Comparison of ENCODE assay signal across 11 mouse cellular contexts in genomic region chr11:101680634-101681325, GRCm38 (mm10). TPM values are rescaled to one million over a fixed set of nuclear protein-coding genes. Genes with fewer than 3 reads are reported as not detected.
DNase-seq lines count a peak whose midpoint lies in the region; ATAC-seq and TF ChIP-seq lines count a peak whose summit lies in the region.
"Had no signal": no experiment of that assay in that cellular context is flagged by ENCODE, and none has a peak within 500 bp of the region (broad histone marks: within the 10 kb centered on the region; RNA-seq: fewer than 3 reads in every experiment).

No protein-coding gene starts in this region.

- no peaks in the 10 kb centered on the region for H3K9me3 ChIP-seq in embryonic facial prominence, embryonic 15.5 days (replicated peaks)
- H3K9me3 ChIP-seq in hindbrain, embryonic 14.5 days (ENCODE audit: control insufficient read depth, low read length), result no peaks in the 10 kb centered on the region
- no peaks in the 10 kb centered on the region for H3K9me3 ChIP-seq in liver, postnatal 0 days (ENCODE audit: low read length)
- H3K9me3 ChIP-seq: megakaryocyte, embryonic 14.5 days had no signal

- H3K79me2 ChIP-seq in heart, adult 2 months (replicated peaks; ENCODE audit: control insufficient read depth, insufficient read depth, low read length), result no peaks in the 10 kb centered on the region

- peaks cover 9% of the 10 kb centered on the region for H3K4me1 ChIP-seq in heart, adult 2 months (ENCODE audit: control insufficient read depth, insufficient read depth, low read length)
- peaks cover 7% of the 10 kb centered on the region; the same call in 1 of the 2 replicates for H3K4me1 ChIP-seq in embryonic facial prominence, embryonic 15.5 days
- H3K4me1 ChIP-seq in hindbrain, embryonic 14.5 days (replicated peaks; ENCODE audit: control insufficient read depth, insufficient read depth, low read length), result peaks cover 9% of the 10 kb centered on the region
- H3K4me1 ChIP-seq in liver, postnatal 0 days (ENCODE audit: insufficient read depth), result 0 out of 2 replicates have a peak, but pooled peaks cover 4% of the 10 kb centered on the region

- DNase-seq in heart, adult 2 months, result no peak
- no peak for DNase-seq in heart, postnatal 25 days (ENCODE audit: low spot score)
- DNase-seq in left cerebral cortex, postnatal 4 days, result peak; percentile 35
- DNase-seq in left cerebral cortex, postnatal 25 days (ENCODE audit: low spot score in 2 of 2), result no peak
- DNase-seq in hindbrain, embryonic 14.5 days (ENCODE audit: low spot score), result no peak
- DNase-seq in liver, postnatal 0 days, result no peak
- DNase-seq in embryo, embryonic 10 days (ENCODE audit: low spot score), result no peak
- DNase-seq: cerebellum, adult 11 months; thymus, postnatal 14 days had no signal

- WGBS in heart, adult 2 months, result 48% methylated on average over 3 of the region's 3 CpGs
- WGBS in embryonic facial prominence, embryonic 15.5 days, result 26% methylated on average over 3 of the region's 3 CpGs
- WGBS in hindbrain, embryonic 14.5 days, result 40% methylated on average over 3 of the region's 3 CpGs
- 67% methylated on average over 3 of the region's 3 CpGs for WGBS in liver, postnatal 0 days (ENCODE audit: insufficient replicate concordance)

- TF ChIP-seq CTCF in heart, adult 2 months (IDR thresholded peaks at IDR 0.05), result no peak
- TF ChIP-seq CTCF in liver, postnatal 0 days (IDR thresholded peaks at IDR 0.05; ENCODE audit: low read depth), result no peak

- H3K9ac ChIP-seq in heart, adult 2 months (ENCODE audit: low read depth, low read length), result no peak overlapping the region
- H3K9ac ChIP-seq in embryonic facial prominence, embryonic 15.5 days, result no peak overlapping the region
- no peak overlapping the region for H3K9ac ChIP-seq in hindbrain, embryonic 14.5 days
- H3K9ac ChIP-seq in liver, postnatal 0 days (replicated peaks), result no peak overlapping the region

- no peaks in the 10 kb centered on the region for H3K36me3 ChIP-seq in heart, adult 2 months (ENCODE audit: control insufficient read depth, insufficient read depth, low read length)
- no peaks in the 10 kb centered on the region for H3K36me3 ChIP-seq in embryonic facial prominence, embryonic 15.5 days
- no peaks in the 10 kb centered on the region for H3K36me3 ChIP-seq in hindbrain, embryonic 14.5 days (replicated peaks; ENCODE audit: control insufficient read depth, insufficient read depth)
- no peaks in the 10 kb centered on the region for H3K36me3 ChIP-seq in liver, postnatal 0 days (replicated peaks; ENCODE audit: insufficient read depth, low read length)

- intact Hi-C loops in heart, adult 2 months (cut with DNase I), result loop anchor here (2.0 kb wide), 1 partner anchor 16 kb away; no protein-coding TSS in a partner anchor
- intact Hi-C loops in heart, postnatal 25 days (cut with DNase I), result no loop called here
- intact Hi-C loops in left cerebral cortex, postnatal 4 days (cut with DNase I), result no loop called here
- intact Hi-C loops in left cerebral cortex, postnatal 25 days (cut with DNase I), result no loop called here

- no peaks in the 10 kb centered on the region for H3K27me3 ChIP-seq in heart, adult 2 months (ENCODE audit: control insufficient read depth, insufficient read depth, low read length)
- no peaks in the 10 kb centered on the region for H3K27me3 ChIP-seq in embryonic facial prominence, embryonic 15.5 days
- no peaks in the 10 kb centered on the region for H3K27me3 ChIP-seq in hindbrain, embryonic 14.5 days (ENCODE audit: control insufficient read depth, insufficient read depth, low read length)
- no peaks in the 10 kb centered on the region for H3K27me3 ChIP-seq in liver, postnatal 0 days (ENCODE audit: insufficient read depth, low read length)

- H3K27ac ChIP-seq in heart, adult 2 months, result peak overlapping the region; percentile 36
- H3K27ac ChIP-seq in embryonic facial prominence, embryonic 15.5 days (replicated peaks), result peak overlapping the region; percentile 19; the same call in 1 of the 2 replicates
- H3K27ac ChIP-seq in hindbrain, embryonic 14.5 days, result peak overlapping the region; percentile 28
- no peak overlapping the region for H3K27ac ChIP-seq in liver, postnatal 0 days (ENCODE audit: low read depth)

- ATAC-seq in embryonic facial prominence, embryonic 15.5 days (ENCODE audit: insufficient number of reproducible peaks, low FRiP score, low TSS enrichment, low read depth), result no peak
- no peak for ATAC-seq in hindbrain, embryonic 14.5 days (ENCODE audit: low FRiP score)
- ATAC-seq in liver, postnatal 0 days, result no peak

- TF ChIP-seq POLR2A in heart, adult 2 months (IDR thresholded peaks at IDR 0.05; ENCODE audit: insufficient read depth, low read depth, low read length), result no peak

- no peak overlapping the region for H3K4me3 ChIP-seq in heart, adult 2 months
- no peak overlapping the region for H3K4me3 ChIP-seq in embryonic facial prominence, embryonic 15.5 days (replicated peaks)
- no peak overlapping the region for H3K4me3 ChIP-seq in hindbrain, embryonic 14.5 days (replicated peaks; ENCODE audit: low read length)
- H3K4me3 ChIP-seq in liver, postnatal 0 days (ENCODE audit: low read depth, low read length), result no peak overlapping the region
- H3K4me3 ChIP-seq: megakaryocyte, embryonic 14.5 days had no signal

- TF ChIP-seq EP300 in heart, adult 2 months (IDR thresholded peaks at IDR 0.05; ENCODE audit: insufficient read depth, low read depth, low read length), result no peak
- no peak for TF ChIP-seq EP300 in liver, postnatal 0 days (IDR thresholded peaks at IDR 0.05; ENCODE audit: low read depth)

- H3K4me2 ChIP-seq in embryonic facial prominence, embryonic 15.5 days (replicated peaks), result no peak overlapping the region
- H3K4me2 ChIP-seq in hindbrain, embryonic 14.5 days (replicated peaks), result no peak overlapping the region
- no peak overlapping the region for H3K4me2 ChIP-seq in liver, postnatal 0 days (ENCODE audit: low read depth, low read length)

RNA-seq across cellular contexts. Expression of gene Arl4d, which starts 15.4 kb away (rescaled TPM):
- 10 to 100 TPM; 18.9 to 23.5 TPM for total RNA-seq in heart, adult 2 months (2021)
- 23.4 and 27.8 TPM in 2 replicates for polyA plus RNA-seq in heart, adult 2 months (2012; rRNA removed)
- 10 to 100 TPM; 21.6 to 31.0 TPM for total RNA-seq in heart, postnatal 25 days (2021)
- 10 to 100 TPM; 23.3 to 26.5 TPM for total RNA-seq in left cerebral cortex, postnatal 4 days (2021)
- total RNA-seq in left cerebral cortex, postnatal 25 days (2021), result 10 to 100 TPM; 23.9 to 32.1 TPM
- polyA plus RNA-seq in embryonic facial prominence, embryonic 15.5 days (2015; fragmentation: Nextera tagmentation; extraction: Ambion mirVana), result 6.0 and 6.9 TPM in 2 replicates
- polyA plus RNA-seq in hindbrain, embryonic 14.5 days (2014; fragmentation: Nextera tagmentation; extraction: Ambion mirVana), result 5.6 and 5.9 TPM in 2 replicates
- 3.4 and 4.1 TPM in 2 replicates for polyA plus RNA-seq in liver, postnatal 0 days (2015; fragmentation: Nextera tagmentation; extraction: Ambion mirVana)

RNA-seq across cellular contexts. Expression of gene Dhx8, which starts 51.9 kb away (rescaled TPM):
- total RNA-seq in heart, adult 2 months (2021), result 10 to 100 TPM; 16.0 to 17.1 TPM
- polyA plus RNA-seq in heart, adult 2 months (2012; rRNA removed), result 7.2 and 10.7 TPM in 2 replicates
- 10 to 100 TPM; 14.2 to 16.4 TPM for total RNA-seq in heart, postnatal 25 days (2021)
- total RNA-seq in left cerebral cortex, postnatal 4 days (2021), result 10 to 100 TPM; 37.2 to 41.2 TPM
- 10 to 100 TPM; 38.2 to 39.3 TPM for total RNA-seq in left cerebral cortex, postnatal 25 days (2021)
- 32.4 and 36.4 TPM in 2 replicates for polyA plus RNA-seq in embryonic facial prominence, embryonic 15.5 days (2015; fragmentation: Nextera tagmentation; extraction: Ambion mirVana)
- 29.3 and 30.5 TPM in 2 replicates for polyA plus RNA-seq in hindbrain, embryonic 14.5 days (2014; fragmentation: Nextera tagmentation; extraction: Ambion mirVana)
- polyA plus RNA-seq in liver, postnatal 0 days (2015; fragmentation: Nextera tagmentation; extraction: Ambion mirVana), result 10.2 and 12.9 TPM in 2 replicates

RNA-seq across cellular contexts. Expression of gene Rdm1, which starts 53.8 kb away (rescaled TPM):
- 10 to 100 TPM; 45.6 to 49.5 TPM for total RNA-seq in heart, adult 2 months (2021)
- polyA plus RNA-seq in heart, adult 2 months (2012; rRNA removed), result 42.3 and 49.8 TPM in 2 replicates
- 10 to 100 TPM; 39.1 to 39.3 TPM for total RNA-seq in heart, postnatal 25 days (2021)
- 1 to 10 TPM; 4.5 to 4.7 TPM for total RNA-seq in left cerebral cortex, postnatal 4 days (2021)
- 1 to 10 TPM; 6.0 to 7.2 TPM for total RNA-seq in left cerebral cortex, postnatal 25 days (2021)
- polyA plus RNA-seq in embryonic facial prominence, embryonic 15.5 days (2015; fragmentation: Nextera tagmentation; extraction: Ambion mirVana), result 51.1 and 54.6 TPM in 2 replicates
- 13.7 and 16.6 TPM in 2 replicates for polyA plus RNA-seq in hindbrain, embryonic 14.5 days (2014; fragmentation: Nextera tagmentation; extraction: Ambion mirVana)
- polyA plus RNA-seq in liver, postnatal 0 days (2015; fragmentation: Nextera tagmentation; extraction: Ambion mirVana), result 7.4 and 8.4 TPM in 2 replicates

Comparison
In these comparisons a context has a peak if more than half of its experiments do, and no peak if none do; other contexts are left out.
1. RNA of gene Rdm1, which starts 53.8 kb away (total RNA-seq): 45.6 to 49.5 TPM in heart, adult 2 months and 39.1 to 39.3 TPM in heart, postnatal 25 days; 6.0 to 7.2 TPM in left cerebral cortex, postnatal 25 days and 4.5 to 4.7 TPM in left cerebral cortex, postnatal 4 days; every median in the first group is over 4 times any median in the second.